Mouse (Mus musculus): ENCODE data around the gene Mest.

Mest gene

GRCm38 (mm10) chr6:30723331-30723730 is at the start of gene Mest:
Gene Mest, plus strand, starts transcription at chr6:30723547.
- no peak for DNase-seq (ENCODE audit: low spot score)

DNA sequence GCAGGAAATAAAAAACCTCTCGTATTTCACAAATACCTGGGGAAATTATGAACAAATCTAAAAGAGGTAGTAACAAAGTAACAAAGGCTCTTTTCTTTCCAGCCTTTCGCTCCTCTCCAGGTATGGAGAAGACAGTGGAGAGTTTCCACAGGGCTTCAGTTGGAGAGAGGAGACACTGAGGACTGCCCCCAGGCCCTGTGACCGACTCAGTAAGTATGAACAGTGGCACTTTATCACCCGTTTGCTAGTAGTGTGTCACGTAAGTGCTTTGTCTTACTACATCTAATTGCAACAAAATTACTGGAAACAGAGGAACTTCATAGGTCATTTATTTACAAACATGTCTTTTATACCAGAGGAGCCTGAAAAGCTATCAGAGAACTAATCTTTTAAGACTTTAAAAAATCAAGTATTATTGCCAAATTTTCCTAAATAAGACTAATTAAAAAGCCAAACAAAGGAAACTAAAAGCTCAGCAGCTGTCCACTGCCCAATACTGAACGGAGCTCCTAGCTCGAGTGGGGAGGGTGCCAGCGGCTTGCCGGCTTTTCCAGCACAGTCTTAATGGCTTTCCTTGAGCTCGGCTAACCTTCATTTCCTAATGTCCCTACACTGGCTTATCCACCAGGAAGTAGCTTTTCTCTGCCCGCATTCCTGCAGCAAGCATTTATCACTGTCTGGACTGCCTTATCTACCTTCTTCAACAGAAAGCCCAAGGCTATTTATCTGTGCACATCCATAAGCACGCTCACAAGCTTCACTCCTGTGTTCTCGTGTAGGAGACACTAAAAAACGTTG is 49.4 kb upstream of the Mest start:
- peak; percentile 16 for DNase-seq (ENCODE audit: low spot score)

DNA sequence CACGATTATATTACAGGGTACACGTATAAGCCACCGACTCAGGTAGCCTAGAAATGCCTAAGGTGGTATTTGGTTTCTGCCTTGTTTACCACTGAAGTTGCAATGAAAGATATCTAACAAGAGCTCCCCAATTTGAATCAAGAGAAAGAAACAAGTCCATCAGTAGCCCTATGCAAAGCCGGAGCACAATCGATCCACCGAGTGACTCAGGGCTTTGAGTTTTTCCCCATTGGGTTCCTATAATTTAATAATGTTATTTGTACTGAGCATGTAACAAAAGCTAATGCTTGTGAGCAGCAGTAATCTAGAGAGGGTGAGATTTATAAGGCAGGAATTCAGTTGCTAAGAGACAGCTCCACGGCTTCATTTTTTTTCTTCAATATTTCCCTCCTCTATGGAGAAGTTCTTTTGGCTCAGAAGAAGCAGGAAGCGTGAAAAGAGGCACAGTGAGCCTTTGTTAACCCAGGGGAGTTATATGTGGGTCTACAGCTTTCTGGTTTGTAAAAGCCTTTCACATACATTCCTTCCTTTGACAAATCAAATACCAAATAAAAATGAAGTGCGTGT is 48.5 kb upstream of the Mest start:
- no peak for DNase-seq (ENCODE audit: low spot score)

- no peak for DNase-seq (ENCODE audit: low spot score)
Observed at GRCm38 (mm10) chr6:30675281-30675771, 48.0 kb upstream of the Mest start.

- DNase-seq (ENCODE audit: low spot score): peak; percentile 15
Observed at GRCm38 (mm10) chr6:30676506-30676905, 46.8 kb upstream of the Mest start.

DNA sequence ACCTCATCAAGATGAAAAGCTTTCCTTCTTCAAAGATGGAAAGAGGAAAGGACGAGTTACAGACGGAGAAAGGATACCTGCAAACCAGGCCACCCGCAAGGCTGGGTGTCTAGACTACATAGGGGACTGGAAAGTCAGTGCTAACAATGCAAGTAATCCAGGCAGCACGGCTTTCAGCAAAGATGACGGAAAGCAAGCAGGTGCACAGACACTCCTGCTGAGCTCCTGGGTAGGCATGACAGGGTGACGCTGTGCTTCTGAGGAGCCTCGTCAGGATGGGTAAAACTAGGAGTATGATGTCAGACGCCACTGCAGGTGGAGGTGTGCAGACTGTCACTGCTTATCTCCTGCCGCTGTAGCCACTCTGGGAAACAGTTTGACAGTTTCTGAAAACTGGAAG is 45.8 kb upstream of the Mest start:
- no peak for DNase-seq (ENCODE audit: low spot score)

DNA sequence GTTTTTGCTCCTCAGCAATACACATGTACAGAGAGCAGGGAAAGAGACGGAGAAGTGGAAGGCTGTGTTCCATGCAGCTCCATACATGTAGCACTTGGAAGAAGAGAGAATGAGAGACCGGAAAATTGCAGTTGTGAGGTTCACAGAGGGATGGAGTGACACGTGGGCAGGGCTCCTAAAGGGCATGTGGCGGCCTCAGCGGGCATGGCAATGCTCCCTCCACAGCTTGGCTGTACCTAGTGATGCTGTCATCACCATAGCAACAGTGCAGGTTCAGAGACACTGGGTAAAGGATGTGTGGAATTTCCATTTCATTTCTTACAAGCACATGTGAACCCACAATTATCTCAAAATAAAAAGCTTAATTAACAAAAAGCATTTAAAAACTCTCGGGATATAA is 44.9 kb upstream of the Mest start:
- no peak for DNase-seq (ENCODE audit: low spot score)

- DNase-seq (ENCODE audit: low spot score): no peak
Observed at GRCm38 (mm10) chr6:30679567-30679966, 43.8 kb upstream of the Mest start.

DNA sequence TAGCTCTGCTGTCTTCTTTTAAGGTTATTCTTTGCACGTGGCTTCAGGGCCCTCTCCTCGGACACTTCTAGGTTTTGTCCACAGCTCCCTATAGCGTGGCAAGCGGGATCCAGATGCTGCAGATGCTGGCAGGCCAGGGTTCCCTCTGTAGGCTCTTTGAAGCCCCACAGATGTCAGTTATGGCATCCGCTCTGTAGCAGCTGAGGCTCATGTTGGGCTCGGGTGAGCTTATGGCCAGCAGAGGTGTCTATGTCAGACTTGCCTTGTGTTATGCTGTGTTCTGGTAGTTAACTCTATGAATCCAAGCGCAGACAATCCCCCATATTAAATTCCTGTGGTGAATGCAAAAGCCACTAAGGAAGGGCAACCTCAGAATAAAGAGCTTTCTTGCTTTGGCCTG is 42.9 kb upstream of the Mest start:
- no peak for DNase-seq (ENCODE audit: low spot score)

DNA sequence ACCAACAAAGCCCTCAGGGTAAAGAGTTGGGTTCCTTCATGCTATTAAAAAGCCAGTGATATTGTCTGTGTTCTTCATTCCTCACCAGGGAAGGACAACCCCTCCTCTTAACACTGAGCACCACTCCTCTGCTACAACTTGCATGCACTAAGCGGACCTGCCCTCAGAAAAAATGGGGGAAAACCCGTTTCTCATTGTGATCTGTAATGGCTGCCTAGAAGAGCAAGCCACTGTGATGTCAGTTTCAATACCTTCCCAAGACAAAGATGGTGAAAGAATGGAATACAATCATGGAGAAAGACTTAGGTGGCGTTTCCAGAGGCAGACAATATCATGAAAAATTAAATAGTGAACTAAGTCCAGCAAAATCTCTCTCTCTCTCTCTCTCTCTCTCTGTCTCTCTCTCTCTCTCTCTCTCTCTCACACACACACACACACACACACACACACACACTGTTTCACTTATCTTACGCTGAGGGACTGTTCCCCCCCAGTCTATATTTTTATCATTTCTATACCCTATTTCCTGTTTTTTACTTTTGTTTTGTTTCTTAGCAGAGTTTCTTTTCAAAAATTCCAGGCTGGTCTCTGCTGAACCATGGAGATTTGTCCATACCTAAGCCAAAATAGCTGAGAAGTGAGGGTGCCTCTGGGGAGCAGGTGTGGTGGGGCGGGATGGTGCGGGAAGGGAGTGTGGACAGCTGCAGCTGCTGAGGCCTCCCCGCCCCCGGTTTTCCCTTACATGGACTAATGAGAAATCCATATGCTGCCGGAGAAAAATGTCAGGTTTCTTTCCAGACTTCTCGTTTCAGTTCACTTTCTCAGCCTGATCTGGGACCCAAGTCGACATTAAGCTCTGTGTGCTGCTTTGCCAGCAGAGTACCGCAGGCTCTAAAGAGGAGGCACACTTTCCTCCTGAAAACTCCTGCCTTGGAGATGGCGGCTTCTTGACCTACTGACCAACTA is 41.1 kb upstream of the Mest start:
- DNase-seq (ENCODE audit: low spot score): no peak

DNA sequence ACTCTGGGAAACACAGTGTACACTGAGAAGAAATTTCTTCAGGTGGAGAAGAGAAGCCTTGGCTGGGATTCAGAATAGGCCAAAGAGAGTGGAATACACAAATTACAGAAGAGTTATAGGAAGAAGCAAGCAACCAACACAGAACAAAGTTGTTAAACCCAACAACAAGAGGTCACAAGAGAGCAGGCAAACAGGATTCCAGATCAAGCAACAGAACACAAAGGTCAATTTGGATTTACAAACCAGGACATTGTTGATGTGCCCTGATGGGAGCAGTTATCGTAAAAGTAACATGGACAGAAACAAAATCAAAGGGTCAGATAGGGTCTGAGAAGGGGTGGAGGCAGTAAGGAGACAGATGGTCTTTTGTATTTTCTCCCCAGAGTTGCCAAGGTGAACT is 38.8 kb upstream of the Mest start:
- no peak for DNase-seq (ENCODE audit: low spot score)

DNA sequence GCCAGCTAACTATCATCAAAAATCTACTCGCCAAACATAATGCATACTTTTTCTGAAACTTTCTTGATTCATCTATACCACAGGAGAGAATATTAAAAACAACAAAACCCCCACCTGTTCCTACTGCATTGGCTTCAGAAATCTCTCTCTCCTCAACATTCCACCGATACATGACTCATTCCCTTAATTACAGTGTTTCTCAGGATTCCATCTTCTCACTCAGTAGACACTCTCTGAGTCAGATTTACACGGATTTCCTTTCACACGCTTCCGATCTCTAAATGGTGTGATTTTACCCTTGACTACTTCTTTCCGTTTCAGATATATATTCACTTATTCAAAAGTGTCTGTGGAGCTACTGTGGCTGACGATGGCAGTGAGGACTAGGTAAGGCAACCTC is 36.1 kb upstream of the Mest start:
- DNase-seq (ENCODE audit: low spot score): no peak

- peak; percentile 17 for DNase-seq (ENCODE audit: low spot score)
Observed at GRCm38 (mm10) chr6:30692826-30693225, 30.5 kb upstream of the Mest start.

DNA sequence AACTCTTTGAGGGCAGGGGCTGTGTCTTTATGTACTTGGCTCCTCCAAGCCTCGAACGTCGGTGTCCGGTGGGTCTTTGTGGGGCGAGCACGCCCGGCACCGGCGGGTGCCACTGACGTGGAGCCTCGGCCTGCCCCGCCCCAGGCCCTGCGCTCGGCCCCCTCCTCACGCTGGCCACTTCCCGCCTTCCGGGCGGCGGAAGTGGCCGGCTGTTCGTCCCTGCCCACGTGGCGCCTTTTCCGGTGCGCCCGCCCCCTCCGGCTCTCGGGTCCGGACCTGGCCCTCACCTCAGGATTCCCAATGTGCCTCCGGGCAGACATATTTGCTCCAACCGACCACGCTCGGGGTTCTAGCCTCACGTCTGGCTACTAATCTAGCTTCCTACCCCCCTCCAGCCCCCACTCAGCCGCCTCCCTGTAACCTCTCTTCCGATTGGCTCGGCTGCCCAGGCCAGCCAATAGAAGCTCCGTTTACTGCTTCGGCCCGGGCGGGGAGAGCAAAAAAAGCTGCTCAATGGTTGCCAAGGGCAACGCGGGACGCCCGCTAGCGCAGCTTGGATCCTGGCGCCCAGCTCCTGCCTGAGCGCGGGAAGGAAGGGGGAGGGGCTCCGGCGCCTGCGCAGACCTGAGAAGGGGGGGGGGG is 29.9 kb upstream of the Mest start, which contains the start of gene Cep41:
Cep41 (minus strand) TSS at position 400 of the 642 bp plus-strand sequence.
- peak; percentile 94 for DNase-seq (ENCODE audit: low spot score)

DNA sequence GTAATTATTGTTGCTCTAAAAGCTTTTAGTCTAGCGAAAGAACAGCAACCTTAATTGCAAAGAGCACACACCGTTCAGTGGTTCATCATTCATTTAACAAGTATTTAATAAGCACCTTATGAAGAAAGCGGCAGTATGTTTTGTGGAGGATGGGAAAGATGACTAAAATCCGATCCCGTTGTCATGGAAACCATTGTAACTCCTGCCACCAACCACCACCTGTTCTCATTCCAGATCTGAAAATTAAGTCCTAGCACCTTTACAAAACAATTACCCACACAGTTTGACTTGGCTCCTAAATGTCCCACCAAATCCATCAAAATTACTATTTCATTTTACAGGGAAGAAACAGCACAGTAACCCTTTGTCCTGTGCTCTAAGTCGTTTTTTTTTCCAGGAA is 29.1 kb upstream of the Mest start:
- no peak for DNase-seq (ENCODE audit: low spot score)

DNA sequence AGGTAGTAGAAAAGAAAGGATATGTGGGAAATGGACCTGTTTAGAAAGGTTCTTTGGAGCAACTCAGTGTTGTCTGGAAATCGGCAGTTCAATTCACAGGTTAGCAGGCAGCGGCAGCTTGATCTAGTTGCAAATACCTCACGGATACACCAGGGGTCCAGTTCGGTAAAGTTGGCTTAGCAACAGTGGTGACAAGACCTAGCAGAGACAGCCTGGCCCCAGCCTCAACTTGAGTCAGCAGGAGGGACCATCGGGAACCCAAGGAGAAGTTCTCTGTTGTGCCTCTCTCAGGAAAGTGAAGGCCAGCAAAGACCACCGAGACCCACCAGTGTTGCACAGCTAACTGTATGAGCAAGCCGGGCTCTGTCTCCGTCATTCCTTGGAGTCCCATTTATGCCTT is 28.2 kb upstream of the Mest start:
- DNase-seq (ENCODE audit: low spot score): no peak

DNA sequence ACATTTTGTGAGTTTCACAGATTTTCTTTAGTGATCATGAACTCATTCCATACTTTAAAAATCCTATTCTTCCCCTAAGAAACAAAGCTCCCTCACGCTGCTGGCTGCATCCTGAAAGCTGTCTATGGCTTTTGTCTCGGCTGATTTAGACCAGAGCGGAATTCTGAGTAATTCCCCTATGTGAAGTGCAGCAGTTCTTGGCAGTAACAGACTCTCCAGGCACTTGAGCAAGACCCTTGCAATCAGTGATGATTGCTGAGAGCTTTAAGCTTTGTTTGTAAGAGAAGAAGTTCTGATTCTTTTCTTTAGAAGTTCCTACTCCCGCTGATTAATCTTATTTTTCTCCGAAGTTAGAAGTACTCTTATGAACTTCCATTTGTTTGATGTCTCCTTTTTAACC is 25.9 kb upstream of the Mest start:
- DNase-seq (ENCODE audit: low spot score): no peak

GRCm38 (mm10) chr6:30698036-30698435 is 25.3 kb upstream of the Mest start:
- DNase-seq (ENCODE audit: low spot score): no peak

DNA sequence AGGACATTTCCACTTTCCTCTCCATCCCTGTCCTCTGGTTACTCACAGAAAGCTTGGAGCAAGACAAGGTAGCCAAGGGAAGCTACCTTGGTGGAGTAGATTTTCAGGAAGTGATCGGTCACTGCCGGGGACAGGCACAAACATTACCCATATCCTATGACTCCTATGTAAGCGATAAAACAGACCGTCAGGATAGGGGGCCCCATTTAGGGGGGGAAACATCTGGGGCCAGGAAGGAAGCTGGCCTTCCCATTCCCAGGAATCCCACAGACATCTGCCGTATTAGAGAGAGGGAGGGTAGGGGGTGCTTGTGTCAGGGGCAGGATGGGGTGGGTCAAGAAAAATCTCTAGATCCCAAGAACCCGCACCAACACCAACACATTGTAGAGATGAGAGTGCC is 23.2 kb upstream of the Mest start:
- DNase-seq (ENCODE audit: low spot score): no peak

DNA sequence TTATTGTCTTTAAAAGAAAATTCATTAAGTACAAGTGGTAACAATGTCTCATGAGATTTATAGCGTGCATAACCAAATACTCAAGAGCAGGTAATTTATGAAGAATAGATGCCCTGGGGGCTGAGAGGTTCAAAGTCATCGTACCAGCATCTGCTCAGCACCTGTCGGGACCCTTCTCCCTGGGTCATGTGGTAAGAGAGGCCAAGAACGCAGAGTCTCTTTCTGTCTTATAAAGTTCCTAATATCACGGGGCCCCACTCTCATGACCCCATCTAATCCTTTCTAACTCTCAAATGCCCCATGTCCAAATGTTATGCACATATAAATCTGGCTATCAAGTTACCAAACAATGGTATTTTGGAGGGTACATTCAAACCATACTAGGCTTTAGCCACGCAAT is 20.5 kb upstream of the Mest start:
- DNase-seq (ENCODE audit: low spot score): no peak

DNA sequence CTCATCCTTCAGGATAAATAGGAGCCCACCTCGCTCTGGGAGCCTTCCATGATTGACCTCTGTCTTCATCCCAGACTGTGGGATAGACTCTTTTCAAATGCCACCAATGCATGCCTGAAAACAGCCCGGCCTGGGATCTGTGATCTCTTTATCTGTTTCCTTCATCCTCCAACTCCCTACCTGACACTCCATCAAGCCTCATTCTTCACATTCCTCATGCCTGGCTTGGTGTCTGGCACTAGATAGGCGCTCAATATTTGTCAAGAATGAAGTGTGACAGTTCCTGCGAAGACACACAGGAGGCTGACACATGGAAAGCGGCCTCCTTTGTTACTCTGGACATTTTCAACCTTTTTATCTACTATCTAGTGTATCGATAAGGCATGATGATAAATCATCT is 19.9 kb upstream of the Mest start:
- no peak for DNase-seq (ENCODE audit: low spot score)

DNA sequence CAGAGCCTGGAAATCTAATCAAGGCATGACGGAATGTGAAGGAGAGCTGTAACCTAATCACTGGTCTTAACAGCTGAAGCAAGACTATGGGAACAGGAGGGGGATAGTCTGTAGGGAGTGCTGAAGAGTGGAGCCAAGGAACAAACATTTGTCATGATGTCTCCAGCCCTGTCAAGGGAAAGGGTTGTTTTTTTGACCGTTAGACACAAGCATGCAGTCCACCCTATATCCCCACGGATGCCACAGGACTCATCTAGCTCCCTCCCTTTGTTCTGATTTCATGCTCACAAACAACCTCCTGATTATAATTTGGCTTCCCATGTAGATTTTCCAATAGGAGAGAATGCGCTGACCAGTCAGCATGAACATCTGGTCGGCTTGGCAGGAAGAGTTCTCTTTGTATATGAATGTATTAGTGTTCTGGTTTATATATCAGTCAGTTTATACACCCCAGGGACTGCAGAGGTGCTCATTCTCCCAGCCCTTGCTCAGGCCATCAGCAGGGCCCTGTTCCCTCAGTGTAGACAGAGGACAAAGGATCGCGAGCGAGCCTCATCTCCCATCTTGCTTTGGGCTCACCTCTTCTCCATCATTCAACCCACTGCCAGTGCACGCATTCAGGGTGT is 19.3 kb upstream of the Mest start:
- no peak for DNase-seq (ENCODE audit: low spot score)
